Mouse (Mus musculus): ENCODE results near the gene Axin1. TPM values are rescaled to one million over a fixed set of nuclear protein-coding genes. Genes with fewer than 3 reads are reported as not detected.

Gene Axin1
- total and polyA plus RNA-seq, 3 experiments = 27.8 to 38.8 (median 28.5) TPM

DNA sequence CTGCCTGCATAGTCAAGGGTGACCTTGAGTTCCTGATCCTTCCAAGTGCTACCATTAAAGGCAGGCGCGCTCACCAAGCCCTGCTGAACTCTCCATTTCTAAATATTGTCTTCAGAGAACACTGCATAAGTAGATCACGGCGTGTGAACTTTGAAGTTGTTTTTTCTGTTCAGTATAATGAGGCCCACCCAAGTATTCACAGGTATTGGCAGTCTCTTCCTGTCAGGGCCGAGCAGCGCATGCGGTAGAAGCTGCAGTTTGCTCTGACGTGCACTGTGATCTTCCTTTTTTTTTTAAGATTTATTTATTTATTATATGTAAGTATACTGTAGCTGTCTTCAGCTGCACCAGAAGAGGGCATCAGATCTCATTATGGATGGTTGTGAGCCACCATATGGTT, 95.9 kb downstream of the Axin1 start:
- DNase-seq (ENCODE audit: extremely low read depth) = no peak
- Histone ChIP-seq H3K4me3 (replicated peaks in 1 of 3; ENCODE audit: low read depth in 2 of 3, low read length in 2 of 3, poor library complexity in 1 of 3) (no peak overlapping the region), H3K36me3 (replicated peaks in 1 of 2; ENCODE audit: control insufficient read depth in 1 of 2, insufficient read depth in 1 of 2, low read length in 1 of 2) (peaks cover 0 to 6% of the 10 kb centered on the region in 2 experiments), H3K79me2 (replicated peaks; ENCODE audit: control insufficient read depth, extremely low read depth, insufficient read depth, poor library complexity, severe bottlenecking) (no peaks in the 10 kb centered on the region), H3K9ac (ENCODE audit: insufficient read depth, low read depth) (no peak overlapping the region), H3K4me2 (ENCODE audit: insufficient read depth, low read depth, poor library complexity, severe bottlenecking) (no peak overlapping the region), H3K4me1 (ENCODE audit: control insufficient read depth in 1 of 2, insufficient read depth in 2 of 2) (peaks cover 0 to 9% of the 10 kb centered on the region in 2 experiments; a peak in 1 of 4 replicates), H3K9me3 (replicated peaks; ENCODE audit: low read length) (peaks cover 2% of the 10 kb centered on the region), H3K27me3 (replicated peaks) (no peaks in the 10 kb centered on the region), H3K27ac (ENCODE audit: insufficient read depth, low read depth) (no peak overlapping the region)
- in situ Hi-C loops (cut with MboI; ENCODE audit: low pct_ligation_motif_present, low pct_unique_long_range_greater_than_20kb, low sequenced_read_pairs) = no loop called here
- dilution Hi-C loops (cut with MboI; ENCODE audit: extremely low pct_ligation_motif_present, extremely low pct_unique_long_range_greater_than_20kb, low sequenced_read_pairs) = no loop called here
- no peak for TF ChIP-seq MAZ (IDR thresholded peaks at IDR 0.05; ENCODE audit: low read depth, low read length)
- TF ChIP-seq EP300 (IDR thresholded peaks at IDR 0.05; ENCODE audit: low read length) = no peak
- TF ChIP-seq MAX (IDR thresholded peaks at IDR 0.05; ENCODE audit: low read length) = no peak
- no peak for TF ChIP-seq CTCF (conservative IDR thresholded peaks at IDR 0.05 in 1 of 2, IDR thresholded peaks at IDR 0.05 in 1 of 2; ENCODE audit: low read depth in 2 of 2, low read length in 2 of 2)
- no peak for TF ChIP-seq ZC3H11A (IDR thresholded peaks at IDR 0.05; ENCODE audit: low read depth, low read length)
- TF ChIP-seq MYC (IDR thresholded peaks at IDR 0.05; ENCODE audit: low read depth, low read length) = no peak
- no peak for TF ChIP-seq GABPA (IDR thresholded peaks at IDR 0.05; ENCODE audit: insufficient replicate concordance, low read depth, low read length)
- TF ChIP-seq ETS1 (conservative IDR thresholded peaks at IDR 0.05; ENCODE audit: low read depth, low read length) = no peak
- TF ChIP-seq PAX5 (IDR thresholded peaks at IDR 0.05; ENCODE audit: low read length) = no peak
- no peak for TF ChIP-seq ZNF384 (IDR thresholded peaks at IDR 0.05; ENCODE audit: low read depth, low read length)
- TF ChIP-seq USF2 (conservative IDR thresholded peaks at IDR 0.05; ENCODE audit: low read depth, low read length) = no peak
- TF ChIP-seq RCOR1 (conservative IDR thresholded peaks at IDR 0.05; ENCODE audit: low read depth, low read length) = no peak
- no peak for TF ChIP-seq MAFK (IDR thresholded peaks at IDR 0.05; ENCODE audit: insufficient replicate concordance, low read length)
- no peak for TF ChIP-seq POLR2A (IDR thresholded peaks at IDR 0.05; ENCODE audit: low read depth, low read length)
- TF ChIP-seq ZKSCAN1 (IDR thresholded peaks at IDR 0.05; ENCODE audit: borderline replicate concordance, low read depth, low read length) = no peak
- no peak for TF ChIP-seq JUN (IDR thresholded peaks at IDR 0.05; ENCODE audit: insufficient read depth, low read depth, low read length)

DNA sequence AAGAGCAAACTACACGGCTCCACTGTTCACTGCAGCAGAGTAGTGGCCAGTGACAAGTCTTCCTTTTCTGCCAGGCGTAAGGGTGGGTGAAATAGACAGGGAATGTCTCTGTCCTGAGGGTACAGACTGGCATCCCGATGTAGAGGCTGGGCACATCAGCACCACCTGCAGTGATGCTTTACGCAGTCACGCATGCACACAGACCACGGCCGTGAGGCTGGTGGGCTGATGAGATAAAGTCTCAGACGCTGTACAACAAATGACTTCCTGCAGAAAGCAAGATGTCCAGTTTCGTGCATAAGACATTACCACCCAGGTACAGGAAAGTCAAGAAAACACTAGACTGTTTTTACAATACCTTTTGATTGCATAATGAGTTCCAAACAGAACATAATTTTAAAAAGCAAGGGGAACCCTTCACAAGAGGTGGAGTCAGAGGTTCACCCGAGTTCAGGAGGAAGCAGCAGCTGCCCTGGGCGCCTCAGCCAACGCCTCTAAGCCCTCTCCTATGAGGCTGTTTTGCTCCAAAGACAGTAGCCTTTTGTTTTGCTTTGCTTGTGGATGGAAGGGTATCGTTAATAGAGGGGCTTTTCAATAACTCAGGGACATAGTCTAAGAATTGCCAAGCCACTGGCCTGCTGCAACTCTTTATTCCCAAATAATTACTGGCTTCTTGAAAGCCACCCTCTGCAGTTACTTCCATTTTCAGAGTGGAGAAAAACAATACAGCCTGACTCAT, 96.8 kb downstream of the Axin1 start:
- H3K9me3 ChIP-seq (replicated peaks; ENCODE audit: low read length) = peaks cover 2% of the 10 kb centered on the region
- H3K27me3 ChIP-seq (replicated peaks) = no peaks in the 10 kb centered on the region
- H3K36me3 ChIP-seq (replicated peaks in 1 of 2; ENCODE audit: control insufficient read depth in 1 of 2, insufficient read depth in 1 of 2, low read length in 1 of 2) = peaks cover 0 to 2% of the 10 kb centered on the region in 2 experiments
- H3K27ac ChIP-seq (ENCODE audit: insufficient read depth, low read depth) = no peak overlapping the region
- in situ Hi-C loops (cut with MboI; ENCODE audit: low pct_ligation_motif_present, low pct_unique_long_range_greater_than_20kb, low sequenced_read_pairs) (no loop called here), dilution Hi-C loops (cut with MboI; ENCODE audit: extremely low pct_ligation_motif_present, extremely low pct_unique_long_range_greater_than_20kb, low sequenced_read_pairs) (no loop called here)
- H3K4me1 ChIP-seq (ENCODE audit: control insufficient read depth in 1 of 2, insufficient read depth in 2 of 2) = peaks cover 0 to 10% of the 10 kb centered on the region in 2 experiments; a peak in 1 of 4 replicates
- H3K9ac ChIP-seq (ENCODE audit: insufficient read depth, low read depth) = no peak overlapping the region
- no peak overlapping the region for H3K4me3 ChIP-seq (replicated peaks in 1 of 3; ENCODE audit: low read depth in 2 of 3, low read length in 2 of 3, poor library complexity in 1 of 3)
- no peak for DNase-seq (ENCODE audit: extremely low read depth)
- TF ChIP-seq ETS1 (conservative IDR thresholded peaks at IDR 0.05; ENCODE audit: low read depth, low read length) = no peak
- TF ChIP-seq CHD1 (IDR thresholded peaks at IDR 0.05; ENCODE audit: low read depth, low read length) = no peak
- TF ChIP-seq POLR2AphosphoS2 (IDR thresholded peaks at IDR 0.05; ENCODE audit: low read depth, low read length) = no peak
- TF ChIP-seq EP300 (IDR thresholded peaks at IDR 0.05; ENCODE audit: low read length) = no peak
- no peak for TF ChIP-seq HCFC1 (IDR thresholded peaks at IDR 0.05; ENCODE audit: low read depth, low read length)
- TF ChIP-seq MXI1 (IDR thresholded peaks at IDR 0.05; ENCODE audit: low read depth, low read length) = no peak
- TF ChIP-seq TBP (conservative IDR thresholded peaks at IDR 0.05; ENCODE audit: low read depth, low read length) = no peak
- TF ChIP-seq POLR2A (IDR thresholded peaks at IDR 0.05; ENCODE audit: low read depth, low read length) = no peak
- no peak for TF ChIP-seq MAZ (IDR thresholded peaks at IDR 0.05; ENCODE audit: low read depth, low read length)
- no peak for TF ChIP-seq SIN3A (IDR thresholded peaks at IDR 0.05; ENCODE audit: low read length)
- TF ChIP-seq ELF1 (IDR thresholded peaks at IDR 0.05; ENCODE audit: low read depth, low read length) = no peak
- TF ChIP-seq TCF12 (IDR thresholded peaks at IDR 0.05; ENCODE audit: low read depth, low read length) = no peak
- no peak for TF ChIP-seq RAD21 (IDR thresholded peaks at IDR 0.05; ENCODE audit: low read depth, low read length)
- no peak for TF ChIP-seq SMC3 (IDR thresholded peaks at IDR 0.05; ENCODE audit: low read depth, low read length)
- TF ChIP-seq ZMIZ1 (IDR thresholded peaks at IDR 0.05; ENCODE audit: low read depth, low read length) = no peak
- no peak for TF ChIP-seq MAFK (IDR thresholded peaks at IDR 0.05; ENCODE audit: insufficient replicate concordance, low read length)
- TF ChIP-seq MAX (IDR thresholded peaks at IDR 0.05; ENCODE audit: low read length) = no peak
- no peak for TF ChIP-seq KAT2A (IDR thresholded peaks at IDR 0.05; ENCODE audit: insufficient replicate concordance, low read length)
- no peak for TF ChIP-seq USF2 (conservative IDR thresholded peaks at IDR 0.05; ENCODE audit: low read depth, low read length)
- no peak for TF ChIP-seq NRF1 (IDR thresholded peaks at IDR 0.05; ENCODE audit: low read depth, low read length)
- no peak overlapping the region for H3K4me2 ChIP-seq (ENCODE audit: insufficient read depth, low read depth, poor library complexity, severe bottlenecking)
- no peaks in the 10 kb centered on the region for H3K79me2 ChIP-seq (replicated peaks; ENCODE audit: control insufficient read depth, extremely low read depth, insufficient read depth, poor library complexity, severe bottlenecking)

Measured in CH12.LX (cell line).